Mouse (Mus musculus) adrenal gland, postnatal 36 days (tissue): ENCODE data around the gene Tgfbr3l. TPM values are rescaled to one million over a fixed set of nuclear protein-coding genes. Genes with fewer than 3 reads are reported as not detected.
"Not testable (repeated sequence)": the region's sequence is repeated elsewhere in the genome, so short reads cannot be mapped to it uniquely, and the experiment has no call there.

Source experiments
- DNase-seq, 2 experiments: peaks; one replicate each; pipeline ENCODE4 v3.0.0; 2021; ENCODE audit warnings: mixed read lengths in 1 of 2
- total RNA-seq, 2 experiments: library from RNA; stranded (reverse); gene quantifications; 2 replicates each; pipeline ENCODE4 v1.2.3; 2021

Tgfbr3l gene
- total RNA-seq, 2 experiments from 2014 or later: 11.1 to 11.5 TPM

- peak; percentile 63 to 66 for DNase-seq
Measured at GRCm38 (mm10) chr8:4237814-4238433, 10.1 kb upstream of the Tgfbr3l start.

GRCm38 (mm10) chr8:4238434-4239192 lies 9.4 kb upstream of the Tgfbr3l start, which contains the start of the genes Map2k7 and Gm49320:
Gene Map2k7, plus strand, starts transcription at chr8:4238740.
Gene Gm49320, plus strand, starts transcription at chr8:4238865.
- DNase-seq: peak; percentile 100

GRCm38 (mm10) chr8:4239193-4239890 lies 8.7 kb upstream of the Tgfbr3l start:
- DNase-seq: no peak

- DNase-seq: no peak
Measured at GRCm38 (mm10) chr8:4245061-4245460, 3.0 kb upstream of the Tgfbr3l start.

- no peak for DNase-seq
Measured at GRCm38 (mm10) chr8:4245737-4246136, 2.3 kb upstream of the Tgfbr3l start.

- DNase-seq: no peak
Measured at GRCm38 (mm10) chr8:4247241-4247640, 773 bp upstream of the Tgfbr3l start.

- DNase-seq: peak; percentile 61 to 65
Measured at GRCm38 (mm10) chr8:4249213-4249612, 1.2 kb downstream of the Tgfbr3l start.

GRCm38 (mm10) chr8:4250306-4250970 lies 2.4 kb downstream of the Tgfbr3l start:
- DNase-seq: peak; percentile 87 to 94

- no peak for DNase-seq
Measured at GRCm38 (mm10) chr8:4252116-4252760, 4.2 kb downstream of the Tgfbr3l start.

- peak; percentile 97 to 99 for DNase-seq
Measured at GRCm38 (mm10) chr8:4252934-4253841, 5.2 kb downstream of the Tgfbr3l start, which contains the start of gene Snapc2. Gene Snapc2, plus strand, starts transcription at chr8:4253080.

GRCm38 (mm10) chr8:4254001-4254400 lies 6.0 kb downstream of the Tgfbr3l start:
- DNase-seq: peak; percentile 64 to 75

GRCm38 (mm10) chr8:4255471-4255870 lies 7.5 kb downstream of the Tgfbr3l start:
- DNase-seq: not testable (repeated sequence)

- no peak for DNase-seq
Measured at GRCm38 (mm10) chr8:4256911-4257310, 8.9 kb downstream of the Tgfbr3l start.

- DNase-seq: no peak
Measured at GRCm38 (mm10) chr8:4257350-4257749, 9.3 kb downstream of the Tgfbr3l start.

- DNase-seq: peak; percentile 78 to 83
Measured at GRCm38 (mm10) chr8:4258233-4258632, 10.2 kb downstream of the Tgfbr3l start.

GRCm38 (mm10) chr8:4258678-4259077 lies 10.7 kb downstream of the Tgfbr3l start:
- DNase-seq: no peak

GRCm38 (mm10) chr8:4259125-4259804 lies 11.3 kb downstream of the Tgfbr3l start, which contains the start of gene Ctxn1:
Gene Ctxn1, minus strand, starts transcription at chr8:4259274.
- peak; percentile 98 to 100 for DNase-seq

- no peak for DNase-seq
Measured at GRCm38 (mm10) chr8:4259805-4260170, 11.8 kb downstream of the Tgfbr3l start.

- no peak for DNase-seq
Measured at GRCm38 (mm10) chr8:4263105-4263791, 15.2 kb downstream of the Tgfbr3l start.
